Mouse (Mus musculus) gastrocnemius, postnatal 4 days (tissue): ENCODE measurements around the gene Creb5. TPM values are rescaled to one million over a fixed set of nuclear protein-coding genes. Genes with fewer than 3 reads are reported as not detected.

Source experiments
- DNase-seq, 2 experiments: peaks; one replicate each; pipeline ENCODE4 v3.0.0; 2021 to 2022; ENCODE audit warnings: low spot score in 2 of 2, mixed read lengths in 2 of 2
- total RNA-seq, 2 experiments: library from RNA; stranded (reverse); gene quantifications; 2 replicates each; pipeline ENCODE4 v1.2.3; 2021

The Creb5 gene
- total RNA-seq, 2 experiments from 2014 or later, result 29.0 to 33.0 TPM

DNA sequence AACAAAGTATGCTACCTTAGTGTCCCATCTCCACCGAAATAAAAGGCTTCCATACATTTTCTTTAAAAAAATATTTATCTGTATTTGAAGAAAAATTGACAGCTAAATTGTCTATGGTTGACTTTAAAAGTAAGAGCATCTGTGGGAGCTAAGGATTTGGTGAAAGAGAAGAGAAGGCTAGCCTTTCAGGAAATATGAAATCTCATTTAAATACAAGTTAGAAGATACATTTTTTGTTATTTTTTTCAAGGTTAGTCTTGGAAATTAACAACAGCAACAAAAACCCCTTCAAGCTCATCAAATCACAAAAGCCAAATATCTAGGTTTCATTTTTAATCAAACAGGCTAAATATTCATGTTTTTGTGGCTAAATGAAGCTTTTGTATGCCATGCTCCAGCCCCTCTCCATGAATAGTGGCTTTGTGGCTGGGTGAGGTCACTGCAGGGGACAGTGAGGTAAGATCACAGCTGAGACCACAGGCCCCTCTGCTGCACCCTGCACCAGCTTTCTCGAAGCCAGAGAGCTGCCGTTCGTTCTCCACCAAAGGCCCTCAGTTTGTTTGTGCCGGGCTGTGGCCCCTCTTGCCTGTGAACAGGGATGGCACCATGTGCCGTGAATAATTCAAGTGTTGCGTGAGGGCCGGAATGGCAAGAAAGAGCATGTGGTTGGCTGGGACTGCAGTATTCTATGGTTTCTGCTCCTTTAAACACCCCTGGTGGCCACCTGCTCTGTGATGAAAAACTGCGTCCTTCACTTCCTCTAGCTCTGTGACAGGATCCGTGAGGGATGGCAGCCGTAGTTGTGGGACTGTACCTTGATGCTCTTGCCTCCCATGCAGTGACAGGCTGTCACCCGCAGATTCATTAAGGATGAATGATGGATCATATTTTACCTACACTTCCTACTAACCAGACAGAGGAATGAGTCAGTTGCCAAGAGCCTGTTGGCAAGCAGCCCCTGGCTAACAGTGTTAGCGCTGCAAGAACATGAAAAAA, 350.6 kb downstream of the Creb5 start:
- peak in 1 of 2 experiments; percentile 29 for DNase-seq

DNA sequence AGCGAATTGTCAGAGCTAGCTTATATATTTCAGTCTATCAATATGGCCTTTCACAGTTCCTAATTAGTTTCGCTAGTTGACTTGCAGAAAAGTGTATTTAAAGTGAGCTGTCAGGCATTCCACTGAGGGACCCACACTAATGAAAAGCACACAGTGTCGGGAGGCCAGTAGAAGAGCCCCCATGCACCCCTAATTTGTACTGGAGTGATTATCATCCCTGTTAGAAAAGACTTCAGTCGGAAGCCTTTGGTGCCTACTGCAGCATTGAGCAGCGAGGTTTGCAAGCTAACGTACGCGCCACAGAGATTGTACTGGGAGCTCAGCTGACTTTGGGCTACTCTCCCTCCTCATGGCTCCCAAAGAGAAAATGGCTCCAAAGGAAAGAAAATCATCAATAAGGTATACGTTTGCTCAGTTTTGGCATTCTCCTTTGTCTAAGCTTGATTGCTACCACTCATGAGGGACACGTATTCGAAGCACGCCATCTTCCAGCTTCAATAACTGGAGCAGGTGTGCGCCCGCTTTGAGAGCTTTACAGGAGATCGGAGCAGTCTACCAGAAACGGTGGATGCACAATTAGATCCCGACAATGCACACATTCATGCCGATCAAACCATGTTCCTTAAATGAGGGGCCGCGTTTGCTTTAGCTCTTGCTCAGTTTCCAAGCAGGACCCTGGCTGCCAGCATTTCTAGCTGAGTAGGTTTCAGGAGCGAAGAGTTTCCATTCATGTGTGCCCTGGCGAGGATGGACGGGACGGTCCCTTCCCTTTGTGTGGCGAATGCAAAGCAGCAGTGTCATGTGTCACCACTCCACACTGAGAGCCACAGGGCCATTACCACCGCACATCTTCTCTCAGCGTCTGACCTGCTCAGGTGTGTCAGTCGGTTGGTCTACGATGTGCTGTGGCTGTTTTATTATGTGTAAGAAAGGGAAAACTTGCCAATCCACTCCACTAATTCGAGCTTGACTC, 354.8 kb downstream of the Creb5 start:
- no peak for DNase-seq

DNA sequence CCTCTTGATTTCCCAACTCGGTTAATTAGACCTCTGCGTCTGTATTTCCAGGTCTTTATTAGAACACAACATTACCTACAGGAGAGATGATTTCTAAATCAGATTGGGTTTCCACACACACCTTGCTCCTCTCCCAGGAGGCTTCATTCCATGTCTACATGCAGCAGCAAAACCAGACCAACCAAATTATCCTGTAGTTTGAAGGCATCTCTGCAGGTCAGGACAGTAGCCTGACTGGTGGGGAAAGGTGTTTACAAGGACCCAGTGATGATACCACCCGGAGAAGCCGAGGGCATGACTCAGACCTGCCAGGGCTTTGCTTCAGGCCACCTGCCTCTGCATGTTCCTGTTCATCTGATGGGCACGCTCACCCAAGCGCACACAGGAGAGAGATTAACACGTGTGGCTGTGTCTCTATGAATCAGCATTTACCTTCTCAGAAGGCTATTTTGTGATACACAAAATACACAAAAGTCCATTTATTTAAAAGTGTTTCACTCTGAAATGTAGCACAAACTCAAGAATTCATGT, 355.8 kb downstream of the Creb5 start:
- DNase-seq, result no peak

DNA sequence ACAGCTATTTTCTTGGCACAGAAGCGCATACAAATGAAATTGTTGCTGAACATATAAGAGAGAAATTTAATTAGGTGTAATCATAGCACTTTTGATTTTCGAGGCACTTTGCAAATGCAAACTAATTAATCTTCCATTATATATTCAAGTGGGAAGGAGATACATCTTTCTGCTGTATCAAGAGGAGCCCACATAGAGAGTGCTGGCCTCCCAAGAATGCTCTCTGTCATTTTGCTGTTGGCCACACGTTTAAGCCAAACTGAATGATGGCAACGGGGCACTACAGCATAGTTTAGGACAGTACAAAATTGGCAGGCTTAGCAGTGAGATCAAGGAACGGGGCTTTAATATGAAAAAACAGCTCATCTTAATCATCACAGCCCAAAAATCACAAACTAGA, 356.4 kb downstream of the Creb5 start:
- DNase-seq, result no peak

DNA sequence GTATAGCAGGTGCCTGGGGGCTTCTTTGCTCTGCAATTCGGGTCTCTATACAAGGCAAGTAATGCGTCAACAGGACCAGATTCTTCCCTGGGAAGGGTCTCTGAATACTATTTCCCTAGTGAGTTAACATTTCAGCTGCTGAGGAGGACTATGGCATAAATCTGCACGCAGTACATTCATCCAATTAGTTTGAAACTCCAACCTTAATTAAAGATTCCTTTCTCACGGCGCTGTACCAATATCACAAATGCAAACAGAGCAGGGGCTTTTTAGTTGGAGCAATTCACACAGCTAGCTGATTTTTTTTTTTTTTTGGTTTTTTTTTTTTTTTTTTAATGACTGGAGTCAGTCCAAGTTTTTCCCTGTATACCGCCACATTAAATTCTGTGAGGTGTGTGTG, 357.0 kb downstream of the Creb5 start:
- DNase-seq, result no peak

DNA sequence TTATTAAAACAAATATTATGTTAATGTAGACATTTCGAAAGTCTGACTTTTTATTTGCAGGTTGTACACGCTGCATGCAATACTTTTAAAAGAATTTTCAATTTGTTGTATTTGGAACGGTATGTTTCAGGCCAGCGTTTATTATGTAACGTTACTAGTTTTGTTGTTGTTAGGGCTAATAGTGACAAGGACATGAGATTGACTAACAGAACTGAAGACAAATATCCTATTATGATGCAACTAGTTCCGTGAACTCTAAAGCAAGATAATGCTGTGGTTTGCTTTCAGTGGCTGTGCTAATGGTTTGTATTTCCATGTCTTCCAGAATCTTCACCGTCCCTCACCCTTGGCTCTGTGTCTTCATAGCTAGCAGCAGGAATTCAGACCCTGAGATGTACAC, 357.9 kb downstream of the Creb5 start:
- no peak for DNase-seq

DNA sequence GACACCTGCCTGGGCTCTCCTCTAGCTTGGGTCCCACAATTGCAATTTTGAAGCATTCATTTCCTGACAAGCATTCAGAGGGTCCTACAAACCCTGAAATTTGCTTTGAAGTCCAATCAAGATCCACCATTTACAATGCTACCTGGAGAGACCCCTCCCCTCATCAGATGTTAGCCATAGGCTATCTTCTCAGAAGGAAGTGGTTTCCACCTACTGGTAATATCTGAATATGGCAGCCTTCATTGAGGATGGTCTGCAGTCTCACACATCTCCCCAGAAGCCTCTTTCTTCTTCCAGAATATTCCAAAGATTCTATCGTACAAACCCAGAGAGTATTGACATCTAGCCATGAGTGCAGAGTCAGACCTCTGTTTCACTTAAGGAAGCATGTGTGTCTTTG, 362.7 kb downstream of the Creb5 start:
- no peak for DNase-seq

DNA sequence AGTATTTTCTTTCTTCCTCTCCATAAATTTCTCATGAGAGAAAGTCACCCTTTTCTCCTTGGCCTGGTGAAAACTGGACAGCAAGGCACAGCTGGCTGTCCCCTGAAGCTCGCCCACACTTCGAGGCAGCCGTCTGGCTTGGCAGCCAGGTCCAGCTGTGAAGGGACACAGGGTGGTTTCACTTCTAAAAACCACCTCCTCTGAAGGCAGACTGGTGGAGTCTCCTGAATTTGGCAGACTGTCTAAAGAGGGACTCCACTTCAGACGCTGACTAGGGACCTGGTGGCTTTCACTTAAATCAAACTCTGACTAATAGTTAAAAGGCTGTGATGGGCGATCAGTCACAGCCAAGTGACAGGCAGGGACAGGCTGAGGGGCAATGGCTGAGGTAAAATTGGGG, 365.6 kb downstream of the Creb5 start:
- DNase-seq, result no peak

DNA sequence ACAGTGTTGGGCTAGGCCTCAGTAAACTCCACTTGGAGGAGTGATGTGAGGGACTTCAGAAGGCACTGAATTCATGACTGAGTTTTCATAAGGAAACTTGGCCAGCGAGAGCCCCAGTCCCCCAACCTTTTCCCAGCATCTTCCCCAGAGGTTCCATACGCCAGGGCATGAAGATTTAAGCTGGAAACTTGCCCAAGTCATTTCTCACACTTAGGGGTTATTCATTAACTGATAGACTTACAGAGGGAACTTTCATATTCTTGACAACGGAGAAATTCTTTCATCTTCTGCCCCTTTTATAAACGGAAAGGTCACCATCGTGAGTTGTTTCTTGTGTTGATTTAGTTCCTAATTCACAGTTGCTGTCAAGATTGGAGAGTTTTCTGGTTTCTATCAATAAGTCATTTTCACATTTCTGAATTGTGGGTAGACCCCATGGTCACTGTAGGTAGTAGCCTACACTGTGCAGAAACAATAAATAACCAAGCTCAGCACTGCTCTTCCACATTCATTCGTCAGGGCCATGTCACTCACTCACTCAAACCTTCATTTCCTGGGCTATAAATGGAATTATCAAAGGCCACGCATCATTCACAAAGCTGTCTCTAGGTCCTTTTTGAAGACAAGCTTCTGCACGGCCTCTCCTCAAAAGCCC, 366.8 kb downstream of the Creb5 start:
- DNase-seq, result no peak

DNA sequence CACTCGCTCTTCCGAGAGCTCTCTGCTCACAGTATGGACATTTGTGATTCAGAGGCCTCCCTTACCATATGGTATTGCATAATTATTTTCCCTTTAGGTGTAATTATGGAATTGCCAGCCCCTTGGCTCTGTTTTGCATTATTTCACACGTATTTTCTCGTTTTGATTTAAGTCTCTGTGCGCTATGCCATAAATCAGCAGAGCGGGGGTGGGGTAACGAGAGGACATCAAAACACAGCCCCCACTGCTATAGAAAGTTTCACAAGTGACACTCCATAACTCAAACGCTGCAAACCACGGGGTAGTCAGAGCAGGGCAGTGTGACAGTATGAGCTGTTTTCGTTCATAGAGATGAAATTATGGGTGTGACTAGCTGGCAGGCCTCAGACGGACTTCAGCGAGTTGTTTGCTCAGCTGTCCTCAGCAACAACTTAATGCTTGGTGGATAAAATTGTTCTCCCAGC, 367.3 kb downstream of the Creb5 start:
- DNase-seq, result peak in 1 of 2 experiments; percentile 24

DNA sequence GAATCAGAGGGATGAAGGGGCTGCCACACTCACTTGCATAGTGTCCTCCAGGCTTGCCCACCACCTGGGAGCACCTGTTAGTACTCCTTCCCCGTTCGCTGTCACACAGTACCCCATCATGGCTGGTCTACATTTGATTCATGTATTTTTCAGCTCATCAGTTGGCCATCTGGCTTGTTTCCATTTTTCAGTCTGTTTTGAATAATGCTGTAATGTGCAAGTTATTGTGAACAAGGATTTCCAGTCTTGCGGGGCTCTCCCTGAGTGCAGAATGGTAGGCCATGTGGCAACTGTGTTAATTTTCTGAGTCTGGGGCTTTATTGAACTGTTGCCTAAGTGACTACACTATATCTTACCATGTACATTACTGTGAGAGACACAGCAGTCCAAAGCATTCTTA, 369.4 kb downstream of the Creb5 start:
- no peak for DNase-seq

DNA sequence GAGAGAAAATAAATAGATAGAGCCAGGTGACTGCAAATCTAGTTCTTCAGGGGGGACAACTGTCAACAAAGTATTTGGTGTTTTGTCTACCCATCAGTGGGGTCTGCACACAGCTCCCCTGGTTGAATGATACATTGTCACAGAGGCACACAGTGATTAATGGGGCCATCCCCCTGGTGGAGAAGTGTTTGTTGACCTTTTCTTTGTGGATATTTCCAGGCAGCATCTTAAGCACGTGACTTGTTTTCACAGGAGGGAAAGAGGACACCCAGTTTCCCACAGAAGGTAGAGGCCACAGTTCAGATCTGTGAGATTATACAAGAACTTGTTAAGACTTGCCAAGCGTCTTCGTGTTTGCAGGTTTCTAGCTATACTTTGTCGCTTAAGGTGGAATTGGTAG, 370.4 kb downstream of the Creb5 start:
- DNase-seq, result no peak

DNA sequence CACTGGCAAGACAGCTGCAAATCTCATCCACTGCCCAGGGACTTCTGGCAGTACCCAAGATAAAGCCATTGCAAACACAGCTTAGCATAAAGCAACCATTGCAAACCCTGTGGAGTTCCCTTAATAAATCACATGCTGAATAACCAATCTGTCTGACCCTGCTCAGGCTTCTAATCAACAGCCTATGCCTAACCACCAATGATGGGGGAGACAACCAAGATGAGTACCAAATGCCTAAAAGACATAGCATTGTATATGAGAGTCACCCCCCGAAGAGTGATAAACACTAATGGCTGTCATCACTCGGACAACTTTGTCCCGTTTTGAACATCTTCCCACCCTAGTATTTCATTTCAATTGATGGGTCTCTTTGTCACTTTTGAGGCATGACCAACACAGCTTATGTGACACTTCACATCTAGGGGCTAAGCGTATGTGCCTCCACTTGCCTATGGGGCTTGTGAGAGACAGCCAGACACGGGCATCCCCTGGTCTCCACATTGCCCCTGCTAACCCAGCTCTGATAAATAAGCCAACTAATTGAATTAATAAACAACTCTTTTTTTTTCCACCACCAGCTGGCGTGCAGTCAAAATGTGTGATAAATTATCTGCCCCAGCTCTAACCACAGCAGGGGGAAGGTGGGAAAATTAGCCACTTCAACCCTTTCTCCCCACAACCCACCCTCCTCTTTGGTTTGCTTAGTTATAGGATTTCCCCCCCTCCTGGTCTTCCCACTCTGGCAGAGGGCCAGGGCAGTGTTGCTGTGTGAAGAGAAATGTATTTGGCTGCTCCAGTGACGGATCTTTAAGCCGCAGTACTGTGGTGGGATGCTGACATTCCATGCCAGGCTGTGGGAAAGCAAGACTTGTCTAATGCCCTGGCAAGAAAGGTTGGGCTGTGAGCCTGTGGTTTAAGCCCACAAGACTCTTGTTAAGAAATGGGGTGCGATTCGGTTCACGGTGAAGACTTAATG, 376.1 kb downstream of the Creb5 start:
- DNase-seq, result no peak

DNA sequence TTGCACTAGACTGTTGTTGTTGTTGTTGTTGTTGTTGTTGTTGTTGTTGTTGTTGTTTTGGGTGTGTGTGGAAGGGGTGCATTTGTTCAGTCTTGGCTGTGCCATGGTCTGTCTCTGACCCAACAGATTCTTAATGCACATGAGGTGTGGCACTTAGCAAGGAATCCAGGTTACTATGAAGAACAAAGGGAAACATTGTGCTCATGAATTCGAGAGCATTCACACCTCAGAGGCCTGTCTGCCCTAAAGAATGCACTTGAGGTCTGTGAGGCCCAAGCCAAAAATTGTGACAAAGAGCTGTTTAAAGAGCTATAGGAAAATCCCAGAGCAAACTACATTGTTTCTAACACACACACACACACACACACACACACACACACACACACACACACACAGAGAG, 377.7 kb downstream of the Creb5 start:
- DNase-seq, result no peak

DNA sequence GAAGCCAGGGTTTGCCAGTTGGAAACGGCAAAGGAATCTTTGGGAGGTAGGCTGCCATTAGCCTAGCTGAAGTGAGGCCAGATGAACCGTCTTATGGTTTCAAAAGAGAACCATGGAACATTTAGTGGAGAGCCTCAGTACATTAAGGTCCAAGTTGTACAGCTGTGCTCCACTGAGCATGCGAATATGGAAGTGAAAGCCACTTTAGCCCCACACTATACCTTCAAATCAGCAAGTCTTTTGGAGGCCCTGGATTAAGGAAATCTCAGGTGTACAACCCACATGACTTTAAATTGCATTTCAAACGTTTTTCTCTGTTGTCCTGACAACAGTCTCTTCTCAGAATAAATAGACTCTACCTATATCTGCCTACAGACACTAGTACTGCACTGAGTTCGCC, 379.4 kb downstream of the Creb5 start:
- DNase-seq, result no peak

DNA sequence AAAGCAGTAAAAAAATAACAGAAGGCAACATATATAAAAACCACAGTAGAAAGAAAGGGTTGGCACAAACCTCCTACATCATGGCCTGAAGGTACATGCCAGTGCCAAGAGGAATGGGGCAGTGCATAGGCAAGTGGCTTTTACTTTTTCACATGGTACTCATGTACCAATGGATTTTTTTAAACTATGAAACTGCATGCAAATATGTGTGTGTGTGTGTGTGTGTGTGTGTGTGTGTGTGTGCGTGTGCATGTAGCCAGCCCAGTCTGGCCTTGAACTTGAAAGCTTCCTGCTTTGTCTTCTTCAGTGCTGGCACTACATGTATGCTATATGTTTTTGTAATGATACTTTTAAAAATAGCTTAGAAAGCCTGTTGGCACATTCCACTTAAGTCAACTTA, 391.2 kb downstream of the Creb5 start:
- no peak for DNase-seq

DNA sequence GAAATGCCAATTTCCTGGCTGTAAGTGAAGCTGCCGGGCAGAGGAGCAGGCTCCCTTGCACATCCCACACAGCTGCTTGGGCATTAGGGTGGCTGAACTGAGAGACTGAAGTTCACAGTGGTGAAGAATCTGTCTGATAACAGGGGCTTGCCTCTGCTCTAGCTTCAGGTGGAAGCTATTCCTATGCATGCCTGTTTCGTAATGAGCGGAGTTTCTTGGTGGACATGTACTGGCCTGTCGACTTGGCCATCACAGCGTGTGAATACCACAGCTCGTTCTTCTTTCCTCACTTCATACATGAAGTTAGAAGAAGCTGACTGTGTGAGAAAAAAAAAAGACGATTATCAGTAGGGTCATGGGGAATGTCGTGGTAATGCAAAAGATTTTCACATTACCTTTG, 393.0 kb downstream of the Creb5 start:
- no peak for DNase-seq

DNA sequence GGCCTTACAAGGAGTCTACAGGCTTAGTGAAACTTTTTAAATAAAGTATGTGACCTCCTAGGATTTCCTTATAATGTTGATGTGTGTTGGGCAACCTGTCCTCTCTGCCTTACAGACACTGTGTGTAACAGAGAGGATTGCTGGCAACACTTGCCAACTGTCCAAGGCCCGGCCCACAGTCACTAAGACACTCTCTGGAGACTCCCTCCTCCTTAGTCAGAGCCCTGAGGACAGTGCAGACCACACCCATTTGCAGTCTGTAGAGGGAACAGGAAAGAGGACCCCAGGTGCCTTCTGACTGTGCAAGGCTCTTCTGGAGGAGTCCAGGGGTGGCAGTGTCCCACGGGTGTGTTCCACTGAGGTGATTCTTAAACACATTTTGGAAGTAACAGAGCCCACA, 397.3 kb downstream of the Creb5 start:
- no peak for DNase-seq

DNA sequence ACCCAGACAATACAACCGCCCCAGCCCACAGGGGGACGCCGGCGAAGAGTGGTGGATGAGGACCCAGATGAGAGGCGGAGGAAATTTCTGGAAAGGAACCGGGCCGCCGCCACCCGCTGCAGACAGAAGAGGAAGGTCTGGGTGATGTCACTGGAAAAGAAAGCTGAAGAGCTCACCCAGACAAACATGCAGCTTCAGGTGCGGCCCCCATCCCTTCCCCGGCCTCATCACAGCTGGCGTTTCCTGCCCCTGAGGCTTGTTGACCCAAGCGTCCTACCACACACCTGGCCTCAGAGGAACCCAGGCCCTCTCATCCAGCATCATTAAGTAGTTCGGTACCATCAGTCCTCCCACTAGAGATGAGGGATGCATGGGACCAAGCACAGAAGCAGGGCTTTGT, 398.3 kb downstream of the Creb5 start:
- no peak for DNase-seq
